Mouse (Mus musculus) embryonic fibroblast, embryonic 13.5 days (primary cell): Measurements from ENCODE around the gene Gm49333. TPM values are rescaled to one million over a fixed set of nuclear protein-coding genes. Genes with fewer than 3 reads are reported as not detected.
A peak's percentile ranks its signal among the peaks of the same experiment; 100 is the strongest.
"Not testable (repeated sequence)": the region's sequence is repeated elsewhere in the genome, so short reads cannot be mapped to it uniquely, and the experiment has no call there.

ENCODE experiments used
- H3K27ac ChIP-seq: 2 replicates; pipeline ENCODE4 v1.5.1; 2012; ENCODE audit warnings: low read length, control low read depth, inconsistent platforms; ENCODE audit not compliant: insufficient read depth
- H3K4me1 ChIP-seq: 2 replicates; pipeline ENCODE4 v1.6.1; 2011; ENCODE audit warnings: low read length; ENCODE audit not compliant: control insufficient read depth, insufficient read depth
- H3K4me3 ChIP-seq: 2 replicates; pipeline ENCODE4 v1.5.1; 2011; ENCODE audit warnings: mild to moderate bottlenecking, control low read depth, low read length; ENCODE audit not compliant: insufficient read depth
- CTCF ChIP-seq: IDR thresholded peaks from 2 replicates; pipeline ENCODE4 v1.5.1; 2011; ENCODE audit warnings: mild to moderate bottlenecking, control low read depth, low read length, moderate library complexity, borderline replicate concordance; ENCODE audit not compliant: insufficient read depth
- POLR2A ChIP-seq: IDR thresholded peaks from 2 replicates; pipeline ENCODE4 v1.6.1; 2011; ENCODE audit warnings: low read depth, mild to moderate bottlenecking, control low read depth, low read length, moderate library complexity
- polyA plus RNA-seq: library from polyadenylated mRNA; stranded (reverse); fragments of >200 nt; gene quantifications from 2 replicates; pipeline ENCODE4 v1.2.4, GENCODE M21; 2011; ENCODE audit warnings: low read depth; ENCODE audit not compliant: missing spikeins, insufficient read length

Gene Gm49333
- polyA plus RNA-seq, 1 experiment = not detected

DNA sequence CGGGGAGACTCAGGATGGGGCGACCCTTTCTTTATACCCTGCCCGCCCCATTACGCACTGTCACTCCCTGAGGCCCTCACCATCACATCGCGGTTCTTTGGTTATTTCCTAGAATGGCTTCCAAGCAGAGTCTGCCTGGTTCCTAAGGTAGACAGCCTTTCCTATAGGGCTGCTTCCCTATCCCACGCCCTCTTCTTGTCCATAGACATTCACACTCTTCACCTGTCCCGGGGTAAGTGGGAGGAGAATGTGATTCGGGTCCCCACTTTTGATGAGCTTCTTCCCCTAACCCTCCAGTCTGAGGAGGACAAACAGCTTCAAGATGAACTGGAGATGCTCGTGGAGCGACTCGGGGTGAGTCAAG, 40.5 kb downstream of the Gm49333 start:
- Histone ChIP-seq H3K27ac (no peak overlapping the region), H3K4me3 (peak overlapping the region; percentile 72), H3K4me1 (no peaks in the 10 kb centered on the region)
- TF ChIP-seq POLR2A (no peak), CTCF (no peak)

GRCm38 (mm10) chr16:20653315-20653714, 41.9 kb downstream of the Gm49333 start:
- TF ChIP-seq CTCF (no peak), POLR2A (no peak)
- Histone ChIP-seq H3K27ac (no peak overlapping the region), H3K4me3 (no peak overlapping the region; the same call in 1 of the 2 replicates), H3K4me1 (no peaks in the 10 kb centered on the region)

DNA sequence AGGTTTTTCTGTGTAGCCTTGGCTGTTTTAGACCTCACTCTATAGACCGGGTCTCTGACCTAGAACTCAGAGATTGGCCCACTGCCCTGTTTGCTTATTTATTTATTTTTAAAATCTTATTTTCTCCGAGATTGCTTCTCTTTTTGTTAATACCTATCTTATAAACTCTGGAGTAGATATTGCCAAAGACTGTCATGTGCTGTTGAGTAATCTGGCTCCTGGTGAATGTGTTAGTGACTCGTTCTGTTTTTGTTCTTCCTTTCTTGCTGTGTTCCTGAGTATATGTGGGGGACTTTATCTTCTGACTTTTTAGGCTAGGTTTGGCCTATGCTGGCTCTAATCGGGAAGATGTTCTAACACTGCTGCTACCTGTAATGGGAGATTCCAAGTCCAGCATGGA, 46.3 kb downstream of the Gm49333 start:
- TF ChIP-seq CTCF (no peak), POLR2A (no peak)
- H3K27ac ChIP-seq = no peak overlapping the region
- no peaks in the 10 kb centered on the region for H3K4me1 ChIP-seq
- H3K4me3 ChIP-seq = no peak overlapping the region

DNA sequence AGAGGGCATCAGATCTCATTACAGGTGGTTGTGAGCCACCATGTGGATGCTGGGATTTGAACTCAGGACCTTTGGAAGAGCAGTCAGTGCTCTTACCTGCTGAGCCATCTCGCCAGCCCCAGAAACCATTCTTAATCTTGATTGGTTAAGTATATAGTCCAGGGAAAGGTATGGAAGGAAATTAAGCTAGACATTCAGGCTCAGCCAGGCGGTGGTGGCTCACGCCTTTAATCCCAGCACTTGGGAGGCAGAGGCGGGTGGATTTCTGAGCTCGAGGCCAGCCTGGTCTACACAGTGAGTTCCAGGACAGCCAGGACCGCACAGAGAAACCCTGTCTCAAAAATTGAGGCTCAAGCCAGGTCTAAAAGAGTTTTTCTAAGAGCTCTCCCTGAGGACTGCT, 56.6 kb downstream of the Gm49333 start, which contains the start of gene Eif4g1:
TSS of gene Eif4g1 (plus strand) at position 301 of the 400 bp plus-strand sequence.
- not testable (repeated sequence) for H3K4me3 ChIP-seq, H3K27ac ChIP-seq, H3K4me1 ChIP-seq

DNA sequence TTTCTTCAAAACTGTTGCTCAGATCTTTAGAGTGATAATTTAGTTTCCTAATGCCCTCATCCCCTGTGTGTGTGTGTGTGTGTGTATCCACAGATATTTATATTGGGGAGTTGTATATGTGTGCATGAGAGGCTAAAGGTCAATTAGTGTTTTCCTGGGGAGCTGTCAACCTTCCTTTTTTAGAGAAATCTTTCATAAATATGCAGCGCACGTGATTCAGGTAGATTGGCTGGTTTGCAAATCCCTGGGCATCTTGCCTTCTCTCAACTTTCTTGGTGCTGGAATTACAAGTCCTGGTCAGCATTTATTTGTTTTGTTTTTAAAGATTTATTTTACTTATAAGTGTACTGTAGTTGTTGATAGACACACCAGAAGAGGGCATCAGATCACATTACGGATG, 58.9 kb downstream of the Gm49333 start:
- TF ChIP-seq POLR2A = no peak
- no peak for TF ChIP-seq CTCF
- Histone ChIP-seq H3K4me1 (peaks cover 6% of the 10 kb centered on the region), H3K27ac (no peak overlapping the region), H3K4me3 (no peak overlapping the region)

- Histone ChIP-seq H3K4me3 (no peak overlapping the region), H3K4me1 (peaks cover 6% of the 10 kb centered on the region), H3K27ac (no peak overlapping the region)
- TF ChIP-seq POLR2A = no peak
- TF ChIP-seq CTCF = no peak
Measured at GRCm38 (mm10) chr16:20671886-20672285, 60.5 kb downstream of the Gm49333 start.

DNA sequence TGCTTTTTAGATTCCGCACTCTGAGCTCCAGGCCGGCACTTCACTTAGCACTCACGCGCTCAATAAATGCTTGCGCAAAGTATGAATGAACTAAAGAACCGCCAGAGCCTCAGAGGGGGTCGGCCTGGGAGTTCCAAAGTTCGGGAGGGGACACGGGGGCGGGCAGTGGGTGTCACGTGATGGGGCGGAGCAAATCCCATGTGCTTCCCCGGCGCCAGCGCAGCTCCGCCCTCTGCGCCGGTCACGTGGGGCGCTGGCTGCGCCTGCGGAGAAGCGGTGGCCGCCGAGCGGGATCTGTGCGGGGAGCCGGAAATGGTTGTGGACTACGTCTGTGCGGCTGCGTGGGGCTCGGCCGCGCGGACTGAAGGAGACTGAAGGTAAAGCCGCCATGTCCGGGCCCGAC, 61.1 kb downstream of the Gm49333 start:
- peak; percentile 79 for TF ChIP-seq POLR2A
- no peak for TF ChIP-seq CTCF
- Histone ChIP-seq H3K4me3 (peak overlapping the region; percentile 99; the same call in 1 of the 2 replicates), H3K27ac (0 out of 2 replicates have a peak overlapping the region, but pooled peaks have one; percentile 35), H3K4me1 (peaks cover 10% of the 10 kb centered on the region)

DNA sequence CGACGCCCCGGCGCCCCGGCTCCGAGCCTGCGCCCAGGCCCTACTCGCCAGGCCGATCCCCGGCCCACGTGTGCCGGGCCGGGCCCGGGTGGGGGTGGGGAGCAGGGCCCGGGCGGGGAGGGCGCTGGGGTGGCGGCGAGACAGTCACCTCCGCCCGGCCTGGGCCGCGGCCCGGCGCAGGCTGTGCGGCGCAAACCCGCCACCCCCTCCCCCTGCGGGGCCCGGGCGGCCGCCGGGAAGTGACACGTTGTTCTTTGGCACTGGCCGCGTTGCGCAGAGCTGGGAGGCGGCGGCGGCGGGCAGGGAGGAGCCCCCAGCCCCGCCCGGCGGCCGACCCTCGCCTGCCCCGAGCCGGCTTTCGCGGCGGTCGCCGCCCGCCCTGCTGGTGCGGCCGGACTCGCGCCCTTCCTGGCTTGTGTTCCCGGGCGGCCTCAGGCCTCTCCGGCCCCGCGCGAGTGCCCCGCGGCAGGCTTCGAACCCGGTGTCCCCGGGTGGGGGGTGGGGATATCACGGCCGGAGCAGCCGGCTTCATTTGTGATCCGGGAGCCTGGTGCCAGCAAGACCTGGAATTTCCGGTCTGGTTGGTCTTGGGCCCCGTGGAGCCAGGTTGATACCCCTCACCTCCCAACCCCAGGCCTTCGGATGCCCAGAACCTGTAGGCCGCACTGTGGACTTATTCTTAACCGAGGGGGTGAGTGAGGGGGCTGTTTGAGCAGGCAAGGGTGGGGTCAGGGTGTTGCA, 61.7 kb downstream of the Gm49333 start:
- Histone ChIP-seq H3K27ac (peak overlapping the region; percentile 83), H3K4me3 (peak overlapping the region; percentile 99), H3K4me1 (peaks cover 14% of the 10 kb centered on the region)
- no peak for TF ChIP-seq CTCF
- 0 out of 2 replicates have a peak, but pooled peaks have one; percentile 25 for TF ChIP-seq POLR2A

- peak overlapping the region; percentile 99 for H3K4me3 ChIP-seq
- no peak for TF ChIP-seq CTCF
- no peak; the same call in 1 of the 2 replicates for TF ChIP-seq POLR2A
- H3K4me1 ChIP-seq = peaks cover 14% of the 10 kb centered on the region
- H3K27ac ChIP-seq = peak overlapping the region; percentile 83; the same call in 1 of the 2 replicates
Measured at GRCm38 (mm10) chr16:20673706-20674303, 62.4 kb downstream of the Gm49333 start.

GRCm38 (mm10) chr16:20675213-20675612, 63.8 kb downstream of the Gm49333 start:
- H3K4me3 ChIP-seq = peak overlapping the region; percentile 99
- no peak overlapping the region for H3K27ac ChIP-seq
- TF ChIP-seq POLR2A (no peak), CTCF (no peak)
- peaks cover 14% of the 10 kb centered on the region for H3K4me1 ChIP-seq
